Mouse (Mus musculus): ENCODE measurements around the gene Ranbp17.

Ranbp17 gene

DNA sequence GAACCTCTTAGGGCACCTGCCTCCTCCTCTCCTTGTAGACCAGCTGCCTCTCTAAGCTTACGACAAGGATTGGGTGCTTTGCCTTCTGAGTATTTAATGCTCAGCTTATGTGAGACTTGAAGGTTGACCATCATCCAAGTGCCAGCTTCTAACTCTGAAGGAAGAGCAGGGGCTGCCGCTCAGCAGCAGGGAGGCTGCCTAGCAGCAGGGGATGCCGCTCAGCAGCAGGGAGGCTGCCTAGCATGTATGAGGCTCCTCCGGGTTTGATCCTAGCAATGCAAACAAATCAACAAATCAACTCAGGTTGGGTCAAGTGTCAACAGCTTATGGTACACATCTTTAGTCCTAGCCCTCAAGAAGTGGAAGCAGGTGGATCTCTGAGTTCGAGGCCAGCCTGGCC, 281.5 kb downstream of the Ranbp17 start:
- DNase-seq, result no peak

DNA sequence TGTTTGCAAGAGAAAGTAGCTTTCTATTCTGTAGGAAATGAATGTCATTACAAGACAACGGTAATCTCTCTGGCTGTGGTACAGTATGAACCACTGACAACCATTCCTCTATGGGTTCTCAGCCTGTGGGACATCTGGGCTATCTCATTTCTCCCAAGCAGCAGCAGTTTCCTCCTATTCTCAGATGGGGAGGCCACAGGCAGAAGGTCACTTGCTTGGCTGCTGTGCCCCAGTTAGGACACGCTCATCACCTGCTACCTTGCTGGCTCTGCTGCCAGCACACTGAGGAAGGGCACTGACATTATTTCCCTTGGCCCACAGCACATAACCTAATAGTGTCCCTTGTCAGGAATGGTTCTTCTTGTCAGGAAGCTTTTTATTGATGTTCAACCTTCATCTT, 285.4 kb downstream of the Ranbp17 start:
- DNase-seq, result no peak

DNA sequence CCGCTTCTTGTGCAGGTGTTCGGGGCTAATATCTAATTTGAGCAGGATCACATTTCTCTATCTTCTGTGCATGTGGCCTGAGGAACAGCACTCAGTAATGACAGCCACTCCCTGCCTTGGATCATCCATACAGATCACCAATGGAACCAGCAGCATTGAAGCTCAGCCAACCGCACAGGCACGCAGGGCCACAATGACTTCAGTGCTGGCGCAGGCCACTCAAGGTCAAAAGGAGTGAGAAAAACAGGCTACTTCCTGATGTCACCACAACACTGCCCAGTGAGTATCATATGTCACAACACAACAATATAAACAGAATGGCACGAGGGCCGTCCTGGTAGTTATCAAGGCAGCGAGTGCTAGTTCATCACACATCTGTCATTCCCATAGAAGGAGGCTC, 287.0 kb downstream of the Ranbp17 start:
- no peak for DNase-seq

DNA sequence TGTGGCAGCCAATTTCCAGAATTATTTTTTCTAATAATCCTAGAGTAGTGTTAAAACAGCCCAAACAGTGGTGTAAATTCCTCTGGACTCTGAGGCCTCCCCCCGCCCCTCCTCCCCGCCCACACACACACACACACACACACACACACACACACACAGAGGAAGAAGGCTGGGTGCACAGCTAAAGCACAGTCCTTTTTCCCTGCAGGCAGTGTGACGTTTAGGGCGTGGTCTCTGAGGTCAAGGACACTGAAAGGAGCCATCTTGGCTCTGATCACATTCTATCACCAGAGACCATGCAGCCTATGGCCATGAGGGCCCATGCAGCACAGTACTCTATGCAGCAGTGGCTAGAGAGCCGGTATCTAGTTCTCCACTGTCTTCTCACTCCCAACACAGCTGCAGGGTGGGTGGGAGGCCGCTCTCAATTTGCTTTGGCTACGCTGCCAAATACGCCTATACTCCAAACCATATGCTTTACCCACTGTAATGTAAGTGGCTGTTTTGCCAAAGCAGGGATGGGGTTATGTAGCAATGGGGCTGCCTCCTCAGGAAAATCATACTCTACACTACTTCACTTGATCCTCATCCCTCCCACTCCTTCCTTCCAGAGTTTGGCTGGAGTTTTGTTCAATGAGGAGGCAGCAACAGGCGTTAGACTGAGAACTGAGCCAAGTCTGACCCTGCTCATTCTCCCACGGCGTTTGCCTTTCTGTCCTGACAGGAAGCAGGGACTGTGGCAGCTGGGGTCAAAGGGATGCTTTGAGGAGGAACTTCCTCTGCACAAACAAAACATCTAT, 291.8 kb downstream of the Ranbp17 start:
- no peak for DNase-seq

DNA sequence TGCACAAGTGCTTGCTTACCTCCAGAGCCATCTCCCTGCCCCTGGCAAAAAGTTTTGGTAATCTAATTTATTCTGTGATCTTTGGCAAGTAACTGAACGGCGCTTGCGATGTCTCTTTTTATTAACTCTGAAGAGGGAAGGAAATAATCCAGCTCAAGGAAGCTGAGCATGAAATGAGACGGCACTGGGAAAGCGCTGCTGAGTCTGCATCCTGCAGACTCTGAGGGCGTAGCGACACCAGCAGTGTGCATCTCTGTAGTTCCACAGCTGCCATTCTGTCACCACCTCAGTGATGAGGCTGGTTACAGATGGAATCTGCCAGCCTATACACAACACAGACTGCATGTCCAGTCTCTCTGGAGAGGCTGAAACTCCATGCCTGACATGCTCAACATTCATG, 292.8 kb downstream of the Ranbp17 start:
- no peak for DNase-seq

DNA sequence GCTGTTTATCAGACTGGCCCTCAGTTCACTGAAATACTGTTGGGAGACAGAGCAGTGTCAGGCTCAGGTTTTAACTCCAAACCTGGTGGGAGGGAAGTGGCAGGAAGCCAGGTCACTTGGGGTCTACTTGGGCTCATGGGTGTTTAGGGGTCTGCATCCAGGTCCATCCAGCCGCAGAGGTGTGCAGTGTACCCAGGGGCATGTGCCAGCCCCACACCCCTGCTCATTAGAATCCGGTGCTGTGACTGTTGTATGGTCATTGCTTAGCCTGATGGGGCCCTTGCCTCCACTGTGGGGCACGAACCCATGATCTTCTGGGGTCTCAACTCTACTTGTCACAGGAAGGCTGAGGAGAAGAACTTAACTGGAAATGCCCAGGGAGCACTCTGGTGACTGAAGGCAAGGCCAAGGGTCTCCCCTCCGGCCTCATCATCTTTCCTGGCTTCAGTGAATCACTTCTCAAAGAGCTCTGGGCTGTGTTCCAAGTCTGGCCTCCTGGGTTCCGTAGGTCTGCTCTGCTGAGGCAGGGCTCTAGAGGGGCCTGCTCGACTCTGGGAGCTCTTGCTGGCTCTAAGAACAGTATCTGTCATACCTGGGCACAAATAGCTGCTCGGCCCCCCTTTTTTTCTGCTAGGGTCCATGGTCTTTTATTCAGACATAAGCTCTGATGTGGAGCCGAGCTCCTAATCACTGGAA, 296.0 kb downstream of the Ranbp17 start:
- no peak for DNase-seq

DNA sequence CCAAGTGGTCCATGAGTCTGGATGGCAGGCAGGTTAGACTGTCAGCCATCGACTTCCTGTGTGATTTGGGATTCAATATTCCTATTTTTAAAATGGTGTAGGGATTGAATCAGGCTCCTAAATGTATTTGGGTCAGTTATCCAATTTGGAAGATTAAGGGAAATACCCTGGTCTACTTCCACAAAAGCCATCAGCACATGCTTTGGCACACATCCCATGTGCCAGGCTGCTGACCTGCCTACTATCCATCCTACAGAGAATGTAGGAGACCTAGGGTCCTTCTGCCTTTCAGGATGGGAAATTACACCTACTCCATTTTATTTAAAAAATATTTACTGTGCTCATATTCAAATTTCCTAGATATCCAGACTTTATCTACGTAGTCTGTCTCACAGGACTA, 306.1 kb downstream of the Ranbp17 start:
- DNase-seq, result no peak

DNA sequence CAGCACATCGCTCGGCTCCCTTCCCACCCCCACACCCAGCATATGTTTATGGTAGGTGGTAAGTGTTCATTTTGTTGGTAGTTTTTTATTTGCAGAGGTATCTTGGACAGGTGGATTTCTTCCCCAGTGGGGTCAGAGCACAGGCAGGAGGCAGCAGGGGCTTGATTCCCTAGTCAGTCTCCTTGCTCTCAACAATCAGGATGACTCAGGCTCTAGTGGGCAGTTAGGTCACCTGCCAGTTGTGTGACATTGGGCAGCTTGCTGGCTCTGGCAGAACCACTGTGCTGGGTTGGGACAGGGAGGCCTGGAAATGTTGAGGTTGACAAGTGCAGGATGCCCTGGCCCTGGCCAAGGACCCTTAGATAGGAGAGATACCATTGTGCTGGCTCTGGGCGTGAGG, 308.6 kb downstream of the Ranbp17 start:
- no peak for DNase-seq

DNA sequence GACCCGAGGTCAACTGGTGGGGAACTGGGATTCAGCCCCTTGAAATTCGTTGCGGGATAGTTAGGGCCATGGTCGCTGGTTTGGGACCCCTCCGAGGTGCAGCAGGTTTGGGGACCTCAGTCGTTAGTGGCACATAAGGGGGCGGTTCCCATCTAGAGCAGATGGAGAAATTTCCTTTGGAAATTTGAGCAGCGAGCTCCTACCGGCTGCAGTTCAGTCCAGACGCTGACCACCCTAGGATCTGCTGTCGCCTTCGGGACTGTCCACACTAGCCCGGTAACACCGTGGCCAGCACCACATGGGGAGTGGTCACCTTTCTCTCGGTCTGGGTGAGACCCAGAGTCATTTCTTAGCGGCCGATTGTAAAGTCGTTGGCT, 309.2 kb downstream of the Ranbp17 start:
- DNase-seq, result peak in 1 of 2 experiments; percentile 8

DNA sequence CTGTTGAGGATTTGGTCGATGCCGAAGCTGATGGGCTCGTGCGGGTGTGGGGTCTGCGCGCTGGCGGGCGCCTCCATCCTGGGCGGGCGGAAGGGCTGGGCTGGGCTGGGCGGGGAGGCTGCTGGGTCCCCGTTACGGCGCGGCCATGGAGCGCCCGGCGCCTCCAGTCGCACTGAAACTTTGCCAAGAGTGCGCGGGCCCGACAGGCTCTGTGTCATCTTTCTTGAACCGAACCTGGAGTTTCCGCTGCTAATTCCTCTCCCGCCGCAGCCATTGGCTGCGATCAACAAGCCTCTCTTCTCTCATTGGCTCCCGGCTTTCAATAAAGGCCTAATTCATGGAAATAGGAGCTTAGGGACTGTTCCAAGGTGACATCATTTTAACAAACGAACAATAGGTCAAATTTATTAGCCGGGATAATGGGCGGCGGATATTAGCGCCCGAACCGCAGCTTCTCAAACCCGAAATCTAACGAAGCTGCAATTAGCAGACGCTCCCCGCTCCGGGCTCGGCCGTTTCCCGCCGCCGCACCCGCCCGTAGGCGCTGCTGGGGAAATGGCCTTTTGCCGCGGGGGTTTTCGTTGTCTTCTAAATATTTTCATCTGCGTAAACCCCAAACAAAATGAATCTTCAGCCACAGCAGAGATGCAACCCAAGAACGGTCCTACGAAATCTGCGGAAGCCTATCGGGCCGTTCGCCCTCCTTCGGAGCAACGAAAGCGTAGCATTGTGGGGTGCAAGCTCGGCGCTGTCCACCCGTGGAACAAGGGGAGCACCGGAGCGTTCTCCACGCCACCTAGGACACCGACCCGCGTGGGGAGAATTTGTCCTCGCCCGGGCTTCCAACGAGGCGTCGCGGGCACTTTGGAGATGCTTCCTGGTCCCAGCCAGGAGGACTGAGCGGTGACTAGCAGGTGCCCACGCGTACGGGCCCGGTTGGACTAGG, 309.9 kb downstream of the Ranbp17 start, which contains the start of gene Tlx3:
Tlx3 (minus strand) TSS at position 207 of the 946 bp plus-strand sequence.
- peak in 1 of 2 experiments; percentile 30 for DNase-seq

DNA sequence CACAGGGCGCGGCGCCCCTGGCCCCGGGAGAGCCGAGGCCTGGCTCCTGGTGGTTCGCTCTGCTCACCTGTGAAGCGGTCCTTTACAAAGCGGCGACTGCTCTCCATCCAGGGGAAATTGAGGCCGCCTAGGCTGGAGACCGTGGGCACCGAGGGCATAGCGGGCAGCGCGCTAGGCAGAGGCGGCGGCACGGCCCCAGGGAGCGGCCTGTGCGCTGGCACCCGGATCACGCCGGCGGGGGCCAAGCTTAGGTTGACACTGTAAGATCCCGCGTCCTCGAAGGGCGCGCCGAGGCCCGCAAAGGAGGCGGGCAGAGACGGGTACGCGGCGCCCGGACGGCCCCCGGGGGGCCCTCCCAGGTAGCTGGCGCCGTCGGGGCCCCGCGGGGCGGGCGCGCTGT, 310.6 kb downstream of the Ranbp17 start:
- DNase-seq, result no peak

DNA sequence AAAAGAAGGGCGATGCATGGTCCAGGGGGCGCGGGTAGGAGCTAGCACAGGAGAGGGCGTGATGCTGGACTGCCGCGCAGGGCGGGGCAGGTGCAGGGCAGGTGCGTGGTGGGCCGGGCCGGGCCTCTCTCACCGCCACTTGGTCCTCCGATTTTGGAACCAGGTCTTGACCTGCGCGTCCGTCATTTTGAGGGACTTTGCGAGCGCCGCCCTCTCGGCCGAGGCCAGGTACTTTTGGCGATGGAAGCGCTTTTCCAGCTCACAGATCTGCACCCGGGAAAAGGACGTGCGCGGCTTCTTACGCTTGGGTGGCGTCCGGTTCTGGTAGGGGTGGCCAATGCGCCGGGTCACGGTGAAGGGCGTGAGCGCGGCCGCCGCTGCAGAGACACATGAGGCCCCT, 311.2 kb downstream of the Ranbp17 start:
- DNase-seq, result peak in 1 of 2 experiments; percentile 35

DNA sequence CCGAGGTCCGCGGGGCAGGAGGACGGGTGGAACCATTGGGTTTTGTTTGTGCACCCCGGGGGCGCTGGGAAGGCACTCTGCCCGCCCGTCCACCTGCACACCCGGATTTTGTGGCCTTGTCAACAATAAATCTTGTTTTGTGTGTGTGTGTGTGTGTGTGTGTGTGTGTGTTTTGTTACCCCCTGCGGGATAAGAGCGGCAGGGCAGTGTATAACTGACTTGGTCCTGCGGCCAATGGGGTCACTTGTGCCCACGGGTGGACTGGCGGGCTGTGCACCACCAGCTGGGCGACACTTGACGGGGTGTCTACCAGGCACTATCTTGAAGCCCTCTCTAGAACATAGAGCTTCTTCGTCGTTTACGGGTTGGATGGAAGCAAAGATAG, 311.9 kb downstream of the Ranbp17 start:
- DNase-seq, result peak in 1 of 2 experiments; percentile 25

DNA sequence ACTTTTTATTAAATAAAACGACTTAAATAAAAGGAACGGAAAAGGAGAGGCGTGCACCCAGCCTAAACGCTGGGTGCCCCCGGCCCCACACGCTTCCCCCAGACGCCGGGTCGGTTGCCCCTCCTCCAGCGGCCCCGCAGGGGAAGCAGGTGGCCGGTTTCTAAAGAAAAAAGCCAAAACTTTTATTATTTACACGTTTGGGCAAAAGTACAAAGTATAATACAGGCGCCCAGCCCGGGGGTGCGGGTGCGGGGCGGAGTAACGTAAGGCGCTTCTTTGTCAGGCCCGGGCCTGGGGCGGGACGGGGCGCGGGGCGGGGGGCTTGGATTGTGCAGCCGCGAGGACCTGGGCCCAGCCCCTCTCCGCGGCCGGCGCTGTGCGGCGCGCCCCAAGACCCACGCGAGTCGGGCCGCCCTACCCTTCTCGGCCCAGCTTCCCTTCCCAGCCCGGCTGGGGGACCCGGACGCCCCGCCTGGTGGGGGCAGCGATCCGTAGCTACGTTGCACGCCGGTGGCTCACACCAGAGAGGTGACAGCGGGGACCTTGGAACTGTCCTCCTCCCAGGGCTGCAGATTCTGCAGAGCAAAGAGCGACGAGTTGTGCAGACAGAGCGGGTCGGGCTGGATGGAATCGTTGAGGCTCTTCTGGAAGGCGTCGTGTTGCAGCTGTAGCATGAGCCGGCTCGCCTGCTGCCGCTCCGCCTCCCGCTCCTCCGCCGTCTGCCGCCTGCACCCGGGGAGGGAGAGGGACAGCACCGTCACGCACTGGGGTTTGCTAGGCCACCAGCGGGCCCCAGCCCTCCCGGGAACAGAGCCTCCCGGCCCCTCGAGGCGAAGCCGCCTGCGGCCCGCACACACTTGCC, 312.6 kb downstream of the Ranbp17 start:
- DNase-seq, result peak in 1 of 2 experiments; percentile 40

DNA sequence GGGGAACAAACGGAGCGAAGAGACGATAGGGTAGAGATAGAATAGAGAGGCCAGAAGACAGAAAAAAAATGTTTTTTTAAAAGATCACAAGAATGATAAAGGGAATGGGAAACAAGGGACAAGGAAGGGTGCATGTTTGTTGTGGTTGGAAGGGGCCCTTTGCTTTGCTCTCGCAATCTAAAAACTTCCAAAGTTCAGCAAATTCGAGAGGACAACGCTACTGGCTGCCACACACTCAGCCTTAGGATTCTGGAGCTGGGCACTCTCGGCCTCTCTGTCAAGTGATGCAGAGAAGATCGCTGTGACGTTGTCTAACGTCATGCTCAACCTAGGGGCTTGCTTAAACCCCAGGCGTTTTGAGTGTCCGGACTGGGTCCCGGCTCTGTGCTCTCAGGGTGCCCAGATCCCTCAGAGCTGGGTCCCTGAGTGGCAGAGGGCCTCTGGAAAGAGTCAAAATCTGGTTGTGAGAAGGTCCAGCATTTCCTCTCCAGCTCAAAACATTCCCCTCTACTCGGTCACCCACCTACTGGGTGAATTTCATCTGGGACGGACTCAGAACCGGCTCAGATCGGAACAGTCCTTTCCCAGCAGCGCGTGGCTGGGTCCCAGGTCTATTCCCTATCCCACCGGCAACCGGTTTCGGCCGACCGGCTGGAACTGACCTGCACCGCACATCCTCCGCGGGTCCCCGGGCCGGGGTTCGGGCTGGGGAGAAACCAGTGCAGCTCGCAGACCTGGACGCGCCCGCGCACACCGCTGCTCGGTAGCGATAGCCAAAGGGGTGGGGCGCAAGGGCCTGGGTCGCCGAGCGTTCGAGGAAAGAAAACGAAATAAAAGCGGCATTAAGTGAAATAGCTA, 313.4 kb downstream of the Ranbp17 start:
- DNase-seq, result peak in 1 of 2 experiments; percentile 32

DNA sequence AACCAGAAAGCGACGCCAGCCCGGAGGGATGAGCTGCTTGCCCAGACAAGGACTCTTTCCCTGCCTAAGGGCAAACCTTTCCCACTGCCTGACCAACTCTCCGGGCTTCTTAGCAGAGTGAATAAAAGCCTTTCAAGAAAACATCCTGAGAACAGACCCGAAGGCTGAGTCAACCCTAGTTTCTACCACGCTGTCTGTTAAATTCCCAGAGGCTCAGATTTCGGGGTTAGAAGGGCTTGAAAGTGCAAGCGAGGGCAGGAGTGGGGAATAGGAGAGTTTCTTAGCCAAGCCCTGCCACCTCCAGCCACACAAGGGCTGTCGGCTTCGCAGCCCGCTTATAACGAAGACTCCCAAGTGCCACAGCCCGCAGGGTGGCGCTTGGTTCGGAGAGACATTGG, 314.4 kb downstream of the Ranbp17 start:
- no peak for DNase-seq

DNA sequence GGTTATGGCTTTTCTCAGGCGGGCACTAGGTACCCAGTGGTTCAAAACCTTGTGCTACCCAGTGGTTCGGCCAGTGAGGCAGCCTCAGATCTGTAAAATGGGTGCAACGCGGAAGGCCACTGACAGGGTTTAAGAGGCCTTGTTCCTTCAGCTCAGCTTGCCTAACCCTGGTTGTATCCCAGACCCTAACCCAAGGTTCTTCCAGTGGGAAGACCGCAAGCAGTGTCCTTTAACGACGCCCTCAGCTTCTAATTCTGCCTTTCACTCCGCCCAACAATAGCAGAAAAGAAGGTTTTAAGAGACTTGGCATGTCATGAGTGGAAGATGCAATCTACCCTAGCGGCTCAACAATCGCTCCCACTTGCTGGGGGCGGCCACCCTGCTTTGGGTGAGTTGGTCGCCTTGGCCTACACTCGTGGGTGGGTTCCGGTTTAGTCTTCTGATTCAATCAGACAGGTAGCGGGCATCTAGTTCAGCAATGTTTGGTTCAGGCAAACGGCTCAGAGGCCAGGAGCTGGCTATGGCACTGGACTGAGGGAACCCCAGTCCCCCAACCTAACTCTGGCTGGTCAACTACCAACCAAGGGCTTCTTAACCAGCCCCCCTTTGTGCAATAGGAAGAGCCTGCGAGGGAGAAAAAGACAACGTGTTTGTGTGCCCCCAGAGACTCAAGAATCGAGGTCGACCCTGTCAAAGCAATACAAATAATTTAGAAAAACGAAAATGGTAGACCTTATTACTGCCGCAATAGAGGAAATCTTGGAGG, 315.0 kb downstream of the Ranbp17 start:
- no peak for DNase-seq

DNA sequence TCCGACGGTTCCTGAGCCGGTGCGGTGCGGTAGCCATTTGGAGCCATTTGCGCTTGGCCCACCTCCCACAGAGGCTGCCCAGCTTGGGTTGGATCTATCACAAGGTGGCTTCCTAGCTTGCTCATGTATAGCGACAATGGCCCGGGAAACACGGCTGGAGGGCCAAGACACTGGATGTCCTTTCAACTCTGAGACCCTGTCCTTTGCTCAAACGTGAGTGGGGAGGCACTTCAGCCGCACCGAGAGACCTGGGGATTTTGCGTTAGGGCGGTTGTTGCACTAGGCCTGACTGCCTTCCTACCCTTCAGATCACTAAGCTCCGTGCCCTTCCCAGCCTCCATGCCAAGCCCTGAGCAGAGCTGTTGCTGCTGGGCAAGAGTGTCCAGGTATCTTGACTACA, 315.9 kb downstream of the Ranbp17 start:
- no peak for DNase-seq

DNA sequence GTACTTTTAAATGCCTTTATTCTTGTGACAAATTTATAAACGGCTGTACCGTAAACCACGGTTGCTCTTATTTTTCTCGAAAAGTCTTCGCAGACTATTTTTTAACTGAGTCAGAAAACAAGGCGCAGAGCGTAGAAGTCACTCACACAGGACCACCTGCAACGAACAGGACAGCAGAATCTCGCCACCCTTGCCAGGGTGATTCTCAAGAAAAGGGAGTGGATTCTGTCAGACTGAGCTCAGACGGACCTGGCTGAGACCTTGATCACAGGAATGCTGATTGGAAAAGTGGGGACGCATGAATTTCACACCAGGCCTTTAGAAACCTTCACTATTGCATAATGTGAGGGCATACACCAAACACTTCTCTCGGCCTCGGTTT, 316.4 kb downstream of the Ranbp17 start:
- no peak for DNase-seq

DNA sequence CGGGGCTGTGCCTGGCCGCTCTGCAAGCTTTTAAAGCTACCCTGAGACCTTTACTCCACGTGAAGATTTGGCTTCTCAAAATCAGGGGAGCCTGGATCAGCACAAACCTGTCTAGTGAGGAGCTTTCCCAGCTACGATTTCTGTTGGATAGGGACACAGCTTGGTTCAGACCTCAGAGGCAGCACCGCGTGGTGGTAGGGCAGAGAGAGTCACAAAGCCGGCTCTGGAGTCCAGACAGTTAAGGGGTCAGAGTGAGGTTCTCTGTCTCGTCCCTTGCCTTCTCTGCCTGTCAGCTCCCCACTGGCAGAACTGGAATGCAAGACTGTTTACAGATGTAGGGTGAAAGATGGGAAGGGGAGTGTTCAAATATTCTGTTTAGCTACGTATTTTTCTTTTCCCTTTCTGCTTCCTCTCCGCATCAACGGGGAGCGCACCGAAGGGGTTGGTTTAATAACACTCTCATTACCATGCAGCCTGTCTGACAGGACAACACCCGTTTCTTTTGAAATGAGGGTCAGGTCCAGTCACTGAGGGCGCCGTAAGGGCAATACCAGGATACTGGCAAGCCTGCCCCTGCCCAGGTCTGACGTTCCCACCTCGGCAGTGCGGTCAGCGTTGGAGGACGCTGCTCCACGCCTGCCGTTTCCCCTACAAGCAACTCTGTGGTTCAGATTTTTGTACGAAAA, 317.0 kb downstream of the Ranbp17 start:
- no peak for DNase-seq

Data from kidney, postnatal 36 days (tissue).